Mouse (Mus musculus) brain, embryonic 14.5 days (tissue): ENCODE measurements around the gene Ctsl. TPM values are rescaled to one million over a fixed set of nuclear protein-coding genes. Genes with fewer than 3 reads are reported as not detected.

Experiments used
- DNase-seq: peaks from one replicate; pipeline ENCODE4 v3.0.0-alpha.2; 2011; ENCODE audit warnings: low read depth
- CTCF ChIP-seq: fragments of 200-500 bp; IDR thresholded peaks from 2 replicates; pipeline ENCODE4 v1.5.1; 2012; ENCODE audit warnings: inconsistent platforms, mild to moderate bottlenecking, moderate library complexity, borderline replicate concordance; ENCODE audit not compliant: insufficient read depth, insufficient read length; ENCODE audit errors: extremely low read depth
- POLR2A ChIP-seq: fragments of 200-500 bp; IDR thresholded peaks from 2 replicates; pipeline ENCODE4 v1.6.1; 2012; ENCODE audit warnings: mild to moderate bottlenecking, inconsistent platforms, borderline replicate concordance; ENCODE audit not compliant: poor library complexity, insufficient read depth, insufficient read length, severe bottlenecking; ENCODE audit errors: extremely low read depth
- polyA plus RNA-seq: library from polyadenylated mRNA; depleted of rRNA; stranded (reverse); fragments of >200 nt; gene quantifications from 2 replicates; pipeline ENCODE4 v1.2.3, GENCODE M21; 2012

Ctsl gene
- polyA plus RNA-seq, 1 experiment = 83.3 TPM

GRCm38 (mm10) chr13:64369805-64370172, 901 bp downstream of the Ctsl start:
- TF ChIP-seq POLR2A (no peak), CTCF (no peak)

GRCm38 (mm10) chr13:64368596-64368995, 2.1 kb downstream of the Ctsl start:
- no peak for DNase-seq
- TF ChIP-seq CTCF (no peak), POLR2A (no peak)

More at GRCm38 (mm10) chr13:64369805-64370172, 901 bp downstream of the Ctsl start:
- no peak for DNase-seq

GRCm38 (mm10) chr13:64367615-64368014, 3.1 kb downstream of the Ctsl start:
- TF ChIP-seq CTCF = no peak
- no peak for TF ChIP-seq POLR2A
- DNase-seq = no peak

GRCm38 (mm10) chr13:64365326-64365725, 5.4 kb downstream of the Ctsl start:
- no peak for DNase-seq
- TF ChIP-seq CTCF (no peak), POLR2A (no peak)

GRCm38 (mm10) chr13:64364258-64364657, 6.4 kb downstream of the Ctsl start:
- DNase-seq = no peak

GRCm38 (mm10) chr13:64362139-64362538, 8.6 kb downstream of the Ctsl start:
- DNase-seq = no peak
- TF ChIP-seq POLR2A = no peak
- TF ChIP-seq CTCF = no peak

More at GRCm38 (mm10) chr13:64364258-64364657, 6.4 kb downstream of the Ctsl start:
- TF ChIP-seq CTCF (peak; percentile 51; the same call in 1 of the 2 replicates), POLR2A (no peak)

- DNase-seq = no peak
- TF ChIP-seq CTCF (no peak), POLR2A (no peak)
These were observed 9.7 kb downstream of the Ctsl start for GRCm38 (mm10) chr13:64361020-64361419.

GRCm38 (mm10) chr13:64359702-64360101, 11.0 kb downstream of the Ctsl start:
- no peak for DNase-seq
- TF ChIP-seq CTCF (no peak), POLR2A (no peak)

GRCm38 (mm10) chr13:64358476-64358875, 12.2 kb downstream of the Ctsl start:
- DNase-seq = peak; percentile 42
- TF ChIP-seq CTCF (no peak), POLR2A (no peak)

GRCm38 (mm10) chr13:64357389-64357788, 13.3 kb downstream of the Ctsl start:
- DNase-seq = no peak
- TF ChIP-seq CTCF (no peak), POLR2A (no peak)

- no peak for TF ChIP-seq CTCF
- no peak for TF ChIP-seq POLR2A
- DNase-seq = no peak
These were observed 21.2 kb downstream of the Ctsl start for GRCm38 (mm10) chr13:64349474-64349873.

GRCm38 (mm10) chr13:64344082-64344501, 26.6 kb downstream of the Ctsl start:
- no peak for TF ChIP-seq CTCF
- TF ChIP-seq POLR2A = no peak

More at GRCm38 (mm10) chr13:64344082-64344501, 26.6 kb downstream of the Ctsl start:
- DNase-seq = peak; percentile 47
